Mouse (Mus musculus) heart, adult 2 months (tissue): Measurements from ENCODE around the gene Gm20683.

ENCODE experiments used
- CTCF ChIP-seq: fragments of 200-600 bp; IDR thresholded peaks from 2 replicates; pipeline ENCODE4 v1.8.1; 2022; ENCODE audit warnings: antibody characterized with exemption, mild to moderate bottlenecking, moderate library complexity
- POLR2A ChIP-seq: fragments of 200-500 bp; IDR thresholded peaks from 2 replicates; pipeline ENCODE4 v1.6.1; 2011; ENCODE audit warnings: mild to moderate bottlenecking, low read depth, low read length, control low read depth; ENCODE audit not compliant: insufficient read depth

GRCm38 (mm10) chr17:25887467-25887866 is 45.9 kb upstream of the Gm20683 start:
- TF ChIP-seq POLR2A (no peak), CTCF (no peak)
